Mouse (Mus musculus) kidney, embryonic 15.5 days (tissue): ENCODE measurements around the gene Lyst. TPM values are rescaled to one million over a fixed set of nuclear protein-coding genes. Genes with fewer than 3 reads are reported as not detected.
"Not testable (repeated sequence)": the region's sequence is repeated elsewhere in the genome, so short reads cannot be mapped to it uniquely, and the experiment has no call there.

ENCODE experiments used
- ATAC-seq: fragments of 200-750 bp; cut with Nextera tagmentation; replicated peaks from 2 replicates; pipeline ENCODE4 v1.8.0; 2017; ENCODE audit warnings: moderate TSS enrichment; ENCODE audit not compliant: low FRiP score
- H3K27ac ChIP-seq: fragments of 300-500 bp; sonication (generic); 2 replicates; pipeline ENCODE4 v1.5.1; 2015; ENCODE audit warnings: mild to moderate bottlenecking, inconsistent platforms
- H3K27me3 ChIP-seq: fragments of 300-500 bp; sonication (generic); 2 replicates; pipeline ENCODE4 v1.6.1; 2015; ENCODE audit warnings: inconsistent platforms
- H3K36me3 ChIP-seq: fragments of 300-500 bp; sonication (generic); 2 replicates; pipeline ENCODE4 v1.6.1; 2015; ENCODE audit warnings: inconsistent platforms
- H3K4me1 ChIP-seq: fragments of 300-500 bp; sonication (generic); 2 replicates; pipeline ENCODE4 v1.6.1; 2015; ENCODE audit warnings: inconsistent platforms
- H3K4me2 ChIP-seq: fragments of 300-500 bp; sonication (generic); 2 replicates; pipeline ENCODE4 v1.6.1; 2015; ENCODE audit warnings: moderate library complexity, mild to moderate bottlenecking, inconsistent platforms
- H3K4me3 ChIP-seq: fragments of 300-500 bp; sonication (generic); replicated peaks from 2 replicates; pipeline ENCODE4 v1.5.1; 2015; ENCODE audit warnings: mild to moderate bottlenecking, inconsistent platforms
- H3K9ac ChIP-seq: fragments of 300-500 bp; sonication (generic); 2 replicates; pipeline ENCODE4 v1.6.1; 2015; ENCODE audit warnings: mild to moderate bottlenecking, inconsistent platforms
- H3K9me3 ChIP-seq: fragments of 300-500 bp; sonication (generic); replicated peaks from 2 replicates; pipeline ENCODE4 v1.6.1; 2016; ENCODE audit warnings: inconsistent platforms
- WGBS: fragments of 180-500 bp; shearing (Covaris S2); methylation state at CpG from one replicate; pipeline ENCODE4 v1.1.7; 2015; ENCODE audit warnings: mixed read lengths; 5-methylcytosine and 5-hydroxymethylcytosine counted together
- polyA plus RNA-seq: library from polyadenylated mRNA; unstranded; fragments of >200 nt; fragmentation: Nextera tagmentation; extraction: Ambion mirVana; gene quantifications from 2 replicates; pipeline ENCODE4 v1.2.1, GENCODE M21; 2015

Lyst gene
- polyA plus RNA-seq, 1 experiment from 2014 or later = 4.2 TPM

GRCm38 (mm10) chr13:13788070-13788469 lies 197.9 kb downstream of the Lyst start:
- H3K27ac ChIP-seq = no peak overlapping the region
- H3K9ac ChIP-seq = no peak overlapping the region
- 89% methylated on average over 4 of the region's 4 CpGs for WGBS
- H3K27me3 ChIP-seq = peaks cover 33% of the 10 kb centered on the region
- no peaks in the 10 kb centered on the region for H3K36me3 ChIP-seq
- peaks cover 22% of the 10 kb centered on the region for H3K4me1 ChIP-seq
- ATAC-seq = no peak
- no peak overlapping the region for H3K4me3 ChIP-seq
- H3K9me3 ChIP-seq = no peaks in the 10 kb centered on the region
- H3K4me2 ChIP-seq = no peak overlapping the region

GRCm38 (mm10) chr13:13791981-13792380 lies 201.8 kb downstream of the Lyst start:
- H3K36me3 ChIP-seq = no peaks in the 10 kb centered on the region
- no peak overlapping the region for H3K27ac ChIP-seq
- no peak for ATAC-seq
- H3K4me1 ChIP-seq = no peaks in the 10 kb centered on the region
- H3K4me2 ChIP-seq = no peak overlapping the region
- H3K27me3 ChIP-seq = no peaks in the 10 kb centered on the region
- no peaks in the 10 kb centered on the region for H3K9me3 ChIP-seq
- 93% methylated on average over 3 of the region's 3 CpGs for WGBS
- no peak overlapping the region for H3K9ac ChIP-seq
- H3K4me3 ChIP-seq = no peak overlapping the region

GRCm38 (mm10) chr13:13795166-13795832 lies 205.1 kb downstream of the Lyst start:
- H3K4me1 ChIP-seq = no peaks in the 10 kb centered on the region

GRCm38 (mm10) chr13:13796082-13796481 lies 205.9 kb downstream of the Lyst start:
- Histone ChIP-seq H3K27me3 (no peaks in the 10 kb centered on the region), H3K36me3 (no peaks in the 10 kb centered on the region), H3K4me3 (no peak overlapping the region), H3K9me3 (no peaks in the 10 kb centered on the region), H3K4me2 (no peak overlapping the region), H3K9ac (no peak overlapping the region), H3K4me1 (no peaks in the 10 kb centered on the region), H3K27ac (no peak overlapping the region)
- ATAC-seq = no peak
- WGBS = 82% methylated on average over 1 of the region's 1 CpGs

More at GRCm38 (mm10) chr13:13795166-13795832, 205.1 kb downstream of the Lyst start:
- no peaks in the 10 kb centered on the region for H3K27me3 ChIP-seq
- H3K9ac ChIP-seq = no peak overlapping the region
- no peak overlapping the region for H3K4me2 ChIP-seq
- no peak overlapping the region for H3K27ac ChIP-seq
- no peak overlapping the region for H3K4me3 ChIP-seq
- H3K36me3 ChIP-seq = no peaks in the 10 kb centered on the region
- WGBS = 35% methylated on average over 5 of the region's 5 CpGs
- H3K9me3 ChIP-seq = no peaks in the 10 kb centered on the region
- ATAC-seq = no peak

- not testable (repeated sequence) for H3K27me3 ChIP-seq, H3K9ac ChIP-seq, H3K9me3 ChIP-seq, H3K4me1 ChIP-seq, H3K4me3 ChIP-seq, H3K4me2 ChIP-seq, H3K36me3 ChIP-seq, ATAC-seq, H3K27ac ChIP-seq
- 92% methylated on average over 12 of the region's 12 CpGs for WGBS
These were observed 207.6 kb downstream of the Lyst start for GRCm38 (mm10) chr13:13797816-13798215.

- H3K9me3 ChIP-seq = no peaks in the 10 kb centered on the region
- WGBS = 86% methylated on average over 8 of the region's 8 CpGs
- no peak overlapping the region for H3K4me2 ChIP-seq
- H3K36me3 ChIP-seq = no peaks in the 10 kb centered on the region
- no peaks in the 10 kb centered on the region for H3K27me3 ChIP-seq
- H3K9ac ChIP-seq = no peak overlapping the region
- H3K4me1 ChIP-seq = no peaks in the 10 kb centered on the region
- no peak for ATAC-seq
- H3K4me3 ChIP-seq = no peak overlapping the region
- H3K27ac ChIP-seq = no peak overlapping the region
These were observed 208.6 kb downstream of the Lyst start for GRCm38 (mm10) chr13:13798775-13799174.

GRCm38 (mm10) chr13:13808337-13809132 lies 218.3 kb downstream of the Lyst start:
- 20% methylated on average over 11 of the region's 11 CpGs for WGBS
- no peak overlapping the region for H3K27ac ChIP-seq

GRCm38 (mm10) chr13:13810885-13811284 lies 220.7 kb downstream of the Lyst start:
- Histone ChIP-seq H3K27me3 (no peaks in the 10 kb centered on the region), H3K4me1 (no peaks in the 10 kb centered on the region), H3K36me3 (no peaks in the 10 kb centered on the region), H3K27ac (no peak overlapping the region), H3K4me2 (no peak overlapping the region), H3K4me3 (no peak overlapping the region), H3K9me3 (no peaks in the 10 kb centered on the region), H3K9ac (no peak overlapping the region)
- WGBS = 86% methylated on average over 7 of the region's 7 CpGs
- no peak for ATAC-seq

More at GRCm38 (mm10) chr13:13808337-13809132, 218.3 kb downstream of the Lyst start:
- Histone ChIP-seq H3K4me3 (no peak overlapping the region), H3K9ac (no peak overlapping the region), H3K9me3 (no peaks in the 10 kb centered on the region), H3K4me1 (no peaks in the 10 kb centered on the region), H3K4me2 (no peak overlapping the region), H3K27me3 (no peaks in the 10 kb centered on the region), H3K36me3 (no peaks in the 10 kb centered on the region)
- no peak for ATAC-seq

GRCm38 (mm10) chr13:13818696-13819095 lies 228.5 kb downstream of the Lyst start:
- H3K9me3 ChIP-seq = no peaks in the 10 kb centered on the region
- H3K9ac ChIP-seq = no peak overlapping the region
- no peaks in the 10 kb centered on the region for H3K4me1 ChIP-seq
- H3K36me3 ChIP-seq = no peaks in the 10 kb centered on the region
- H3K4me3 ChIP-seq = no peak overlapping the region
- H3K27me3 ChIP-seq = no peaks in the 10 kb centered on the region
- H3K27ac ChIP-seq = no peak overlapping the region
- no peak overlapping the region for H3K4me2 ChIP-seq
- no peak for ATAC-seq
- 86% methylated on average over 3 of the region's 3 CpGs for WGBS

- no peak overlapping the region for H3K4me3 ChIP-seq
- H3K36me3 ChIP-seq = no peaks in the 10 kb centered on the region
- no peak overlapping the region for H3K4me2 ChIP-seq
- no peaks in the 10 kb centered on the region for H3K9me3 ChIP-seq
- no peak for ATAC-seq
- no peak overlapping the region for H3K27ac ChIP-seq
- H3K4me1 ChIP-seq = no peaks in the 10 kb centered on the region
- 79% methylated on average over 7 of the region's 7 CpGs for WGBS
- no peaks in the 10 kb centered on the region for H3K27me3 ChIP-seq
- H3K9ac ChIP-seq = no peak overlapping the region
These were observed 230.3 kb downstream of the Lyst start for GRCm38 (mm10) chr13:13820234-13821123.

GRCm38 (mm10) chr13:13824946-13825345 lies 234.7 kb downstream of the Lyst start:
- 93% methylated on average over 7 of the region's 7 CpGs for WGBS

GRCm38 (mm10) chr13:13826533-13826932 lies 236.3 kb downstream of the Lyst start:
- no peaks in the 10 kb centered on the region for H3K9me3 ChIP-seq
- 75% methylated on average over 6 of the region's 6 CpGs for WGBS

More at GRCm38 (mm10) chr13:13824946-13825345, 234.7 kb downstream of the Lyst start:
- H3K27ac ChIP-seq = no peak overlapping the region
- H3K9ac ChIP-seq = no peak overlapping the region
- no peak for ATAC-seq
- no peak overlapping the region for H3K4me3 ChIP-seq
- H3K4me1 ChIP-seq = no peaks in the 10 kb centered on the region
- no peaks in the 10 kb centered on the region for H3K36me3 ChIP-seq
- H3K4me2 ChIP-seq = no peak overlapping the region
- H3K27me3 ChIP-seq = no peaks in the 10 kb centered on the region
- no peaks in the 10 kb centered on the region for H3K9me3 ChIP-seq

More at GRCm38 (mm10) chr13:13826533-13826932, 236.3 kb downstream of the Lyst start:
- ATAC-seq = no peak
- H3K36me3 ChIP-seq = no peaks in the 10 kb centered on the region
- no peak overlapping the region for H3K4me2 ChIP-seq
- H3K27ac ChIP-seq = no peak overlapping the region
- H3K27me3 ChIP-seq = no peaks in the 10 kb centered on the region
- H3K4me1 ChIP-seq = no peaks in the 10 kb centered on the region
- no peak overlapping the region for H3K9ac ChIP-seq
- H3K4me3 ChIP-seq = no peak overlapping the region
